Mouse (Mus musculus): ENCODE results near the gene Scgb1b24.

The Scgb1b24 gene

DNA sequence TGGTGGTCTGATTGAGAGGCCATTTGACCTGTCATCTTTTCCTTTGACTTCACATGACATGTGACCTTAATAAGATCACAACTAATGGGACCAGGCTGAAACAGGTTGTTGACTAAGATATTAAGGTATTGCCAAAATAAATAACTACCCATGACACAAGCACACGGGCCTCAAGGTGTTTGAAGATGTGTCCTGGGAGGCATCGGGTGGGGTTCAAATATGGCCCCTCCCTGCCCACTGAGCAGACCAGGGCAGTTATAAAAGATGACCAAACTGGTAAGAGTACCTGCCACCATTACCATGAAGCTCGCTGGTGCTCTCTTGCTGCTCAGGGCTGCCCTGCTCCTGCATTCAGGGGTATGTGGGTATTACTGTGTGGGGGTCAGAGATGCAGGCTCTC is at the start of gene Scgb1b24:
Gene Scgb1b24, plus strand, starts transcription at position 301 of the 400 bp plus-strand sequence.
- DNase-seq (ENCODE audit: inconsistent age in 2 of 2, low spot score in 1 of 2), result no peak

DNA sequence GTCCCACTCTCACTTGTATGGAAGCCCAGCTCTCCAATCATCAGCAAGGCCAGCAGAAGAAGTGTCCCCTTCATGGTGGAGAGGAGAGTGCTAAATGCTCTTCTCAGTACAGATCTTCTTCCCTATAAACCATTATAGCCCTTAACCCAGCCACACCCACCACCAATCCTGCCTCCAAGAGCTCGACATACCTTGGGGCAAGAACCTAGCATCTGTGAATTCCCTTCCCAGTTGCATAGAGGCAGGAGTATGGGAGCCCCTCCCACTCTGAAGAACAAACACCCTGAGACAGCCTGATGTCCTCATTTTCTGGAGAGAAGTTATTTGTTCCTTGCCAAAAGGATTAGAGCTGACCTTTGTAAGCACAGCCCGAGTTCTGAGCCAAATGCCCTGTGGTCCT is 4.4 kb upstream of the Scgb1b24 start, which contains the start of gene Scgb2b24:
Gene Scgb2b24, minus strand, starts transcription at position 101 of the 400 bp plus-strand sequence.
- no peak for DNase-seq (ENCODE audit: inconsistent age in 2 of 2, low spot score in 1 of 2)

All from adrenal gland, adult (tissue).